Mouse (Mus musculus): ENCODE data around the gene Txndc11.

Gene Txndc11

DNA sequence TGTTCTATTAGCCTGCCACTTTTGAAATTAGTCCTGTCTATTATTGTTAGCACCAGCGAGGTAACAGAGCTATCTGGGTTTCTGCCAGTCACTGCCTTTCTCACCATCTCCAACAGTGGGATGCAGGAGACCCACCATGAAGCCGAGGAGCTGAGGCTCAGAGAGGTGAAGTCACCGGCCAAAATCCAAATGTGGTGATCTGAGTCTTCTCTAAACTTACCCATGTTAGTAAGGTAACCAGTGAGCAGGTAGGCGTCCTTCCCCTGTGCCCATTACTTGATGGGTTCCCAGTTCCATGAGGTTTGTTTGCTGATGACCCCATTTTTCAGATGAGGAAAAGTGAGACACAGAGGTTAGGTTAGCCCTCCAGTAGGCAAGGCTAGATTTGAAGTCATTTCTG is 70.1 kb downstream of the Txndc11 start:
- no peak for DNase-seq

DNA sequence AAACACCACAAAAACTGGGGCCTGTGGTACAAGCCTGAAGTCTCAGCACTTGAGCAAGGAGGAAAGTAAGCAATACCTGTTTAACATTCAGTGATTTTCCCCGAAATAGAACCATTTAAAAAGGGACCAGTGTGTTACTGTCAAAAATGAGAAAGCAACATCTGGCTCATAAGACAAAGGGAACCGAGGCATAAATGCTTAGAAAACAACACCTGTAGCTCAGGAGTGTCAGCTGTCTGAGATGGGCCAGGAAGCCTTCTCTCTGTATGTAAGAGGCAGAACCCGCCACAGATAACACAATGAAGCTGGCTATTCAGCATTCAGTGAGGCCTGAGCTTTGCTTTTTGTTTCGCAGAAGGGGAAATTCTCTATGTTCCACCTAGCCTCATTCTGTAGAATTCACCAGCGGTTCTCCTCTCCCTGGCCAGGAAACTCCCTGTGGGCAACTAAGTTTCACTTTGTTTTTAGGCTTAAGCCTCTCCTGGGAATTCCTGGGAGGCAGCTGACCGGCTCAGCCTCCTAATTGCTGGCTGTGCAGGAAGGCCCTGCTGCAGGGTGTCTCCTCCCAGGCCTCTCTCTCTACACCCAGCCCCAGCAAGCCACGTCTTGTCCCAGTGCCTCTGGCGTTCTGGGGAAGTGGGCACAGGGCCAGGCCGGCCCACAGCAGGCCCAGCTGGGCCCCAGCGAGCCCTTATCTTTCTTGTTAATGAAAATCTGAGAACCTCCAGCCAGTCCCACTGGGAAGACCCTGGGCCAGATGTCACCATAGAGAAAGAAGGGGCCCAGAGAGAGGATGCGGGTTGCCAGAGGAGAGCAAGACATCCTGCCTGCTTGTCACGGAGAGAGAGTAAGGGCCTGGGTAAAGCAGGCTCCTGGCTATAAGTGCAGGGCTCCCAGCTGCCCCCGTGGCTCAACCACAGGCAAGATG is 71.4 kb downstream of the Txndc11 start:
- DNase-seq = peak; percentile 50

DNA sequence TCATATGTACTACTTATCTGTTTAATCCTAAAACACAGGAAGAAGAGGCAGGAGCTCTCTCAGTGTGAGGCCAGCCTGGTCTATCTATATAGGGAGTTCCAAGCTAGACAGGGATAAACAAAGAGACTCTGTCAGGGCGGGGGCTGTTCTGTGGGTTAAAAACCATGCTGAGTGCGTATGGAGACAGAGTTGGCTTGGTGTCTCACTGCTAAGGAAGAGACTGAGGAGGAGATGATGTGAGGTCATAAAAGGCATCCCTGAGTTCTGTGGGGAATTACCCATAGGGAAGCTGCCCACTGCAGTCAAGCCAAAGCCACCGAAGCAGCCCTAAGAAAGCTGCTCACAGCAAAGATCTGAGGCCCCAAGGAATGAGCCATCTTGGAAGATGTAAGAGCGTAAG is 73.8 kb downstream of the Txndc11 start, which contains the start of gene Snn:
Snn (plus strand) TSS at position 301 of the 400 bp plus-strand sequence.
- DNase-seq = no peak

DNA sequence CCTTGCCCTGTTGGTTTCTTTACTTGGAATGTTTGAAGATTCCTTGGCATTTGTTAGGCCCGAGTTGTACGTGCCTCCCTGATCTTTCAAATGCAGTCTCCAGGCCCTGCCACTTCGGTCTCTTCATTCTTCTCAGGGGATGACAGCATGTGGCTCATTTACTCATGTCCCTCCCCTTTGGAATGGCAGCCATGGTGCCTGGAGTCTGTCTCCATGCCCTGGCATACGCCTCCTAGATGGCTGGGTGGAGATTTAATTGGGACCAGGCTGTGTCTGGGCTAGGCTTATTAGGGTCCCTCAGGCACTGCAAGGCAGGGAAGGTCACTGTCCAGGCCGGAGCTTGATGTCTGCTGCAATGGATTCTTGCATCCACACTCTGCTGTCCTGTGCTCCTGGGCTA is 78.5 kb downstream of the Txndc11 start:
- DNase-seq = no peak

DNA sequence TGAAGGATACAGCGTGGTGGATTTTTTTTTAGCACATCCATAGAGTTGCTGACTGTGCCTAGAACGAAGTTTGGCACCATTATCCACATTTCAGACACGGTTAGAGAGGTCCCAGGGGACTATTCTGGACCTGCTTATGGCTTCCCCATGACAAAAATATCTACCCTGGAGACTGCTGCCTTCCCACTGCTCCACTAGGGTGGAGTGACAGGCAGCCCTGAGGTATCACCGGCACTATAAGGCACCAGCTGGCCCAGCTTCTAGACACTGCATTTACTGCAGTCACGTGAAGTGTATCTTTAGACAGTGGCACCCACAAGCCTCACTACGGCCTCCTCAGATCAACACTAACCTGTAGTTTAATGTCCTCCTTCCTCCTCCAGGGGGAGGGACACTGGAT is 79.6 kb downstream of the Txndc11 start:
- no peak for DNase-seq

DNA sequence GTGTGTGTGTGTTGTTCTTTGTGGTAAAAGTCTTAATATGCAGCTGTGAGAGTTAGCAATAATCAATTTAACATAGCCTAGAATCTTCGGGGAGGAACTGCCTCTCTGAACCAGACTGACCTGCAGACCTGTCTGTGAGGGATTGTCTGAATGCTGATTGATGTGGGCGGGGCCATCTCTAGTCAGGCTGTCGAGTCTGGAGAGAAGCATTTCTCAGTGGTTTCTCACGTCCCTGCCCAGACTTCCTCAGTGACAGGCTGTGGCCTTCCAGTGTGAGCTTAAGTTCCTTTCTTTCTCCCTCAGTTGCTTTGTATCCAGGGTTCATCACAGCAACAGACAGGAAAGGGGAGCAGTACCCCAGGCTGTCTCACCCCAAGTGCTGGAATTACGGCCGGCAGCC is 80.0 kb downstream of the Txndc11 start:
- no peak for DNase-seq

DNA sequence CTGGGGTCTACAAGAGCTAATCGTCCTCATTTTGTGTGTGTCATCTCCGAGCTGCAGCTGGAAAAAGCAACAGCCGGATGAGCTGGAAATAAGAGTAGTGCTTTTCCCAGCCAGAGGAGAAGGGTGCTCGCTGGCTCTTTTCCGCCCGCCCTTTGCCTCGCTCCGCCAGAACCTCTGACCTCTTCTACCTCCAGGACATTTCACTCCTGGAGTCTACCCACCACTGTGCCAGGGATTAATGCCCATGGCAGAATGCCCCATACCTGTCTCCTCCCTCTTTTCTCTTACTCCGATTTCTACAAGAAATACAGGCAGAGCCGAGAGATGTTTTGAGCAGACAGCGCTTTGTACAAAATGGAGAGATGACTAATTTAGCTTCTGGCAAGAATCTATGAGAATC is 83.3 kb downstream of the Txndc11 start:
- no peak for DNase-seq

DNA sequence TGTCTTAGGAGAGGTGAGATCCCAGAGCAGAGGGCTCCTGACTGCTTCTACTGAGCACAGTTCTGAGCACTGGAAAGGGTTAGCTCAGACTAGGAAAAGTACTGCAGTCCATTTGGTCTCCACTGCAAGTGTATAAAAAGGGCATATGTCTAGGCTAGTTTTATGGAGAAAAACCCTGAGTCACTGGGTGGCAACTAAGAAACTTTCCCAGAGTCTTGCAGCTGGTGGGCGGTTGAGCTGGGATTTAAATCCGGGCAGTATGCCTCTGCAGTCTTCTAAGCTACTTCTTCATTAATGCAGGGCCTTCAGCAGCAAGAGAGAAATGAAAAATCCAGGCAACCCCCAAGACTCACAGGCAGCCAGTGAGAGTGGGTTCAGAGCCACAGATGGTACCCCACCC is 84.2 kb downstream of the Txndc11 start:
- no peak for DNase-seq

DNA sequence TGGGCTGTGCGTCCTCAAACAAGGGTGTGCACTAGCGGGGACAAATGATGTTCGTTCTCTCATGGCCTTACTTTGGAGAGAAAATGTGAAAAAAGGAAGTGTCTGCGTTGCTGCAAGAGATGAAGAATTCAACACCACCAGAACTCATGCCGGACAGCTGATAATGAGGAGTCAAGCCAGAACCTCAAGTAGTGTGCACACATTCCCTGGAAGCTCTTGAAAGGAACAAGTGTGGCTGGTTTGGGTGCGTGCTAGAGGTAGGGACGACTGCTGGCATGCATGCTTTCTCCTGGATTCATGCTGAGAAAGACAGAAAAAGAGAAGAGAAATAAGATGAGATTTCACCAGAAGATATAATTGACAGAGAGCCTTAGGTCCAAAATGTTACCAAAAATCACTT is 87.3 kb downstream of the Txndc11 start:
- DNase-seq = no peak

DNA sequence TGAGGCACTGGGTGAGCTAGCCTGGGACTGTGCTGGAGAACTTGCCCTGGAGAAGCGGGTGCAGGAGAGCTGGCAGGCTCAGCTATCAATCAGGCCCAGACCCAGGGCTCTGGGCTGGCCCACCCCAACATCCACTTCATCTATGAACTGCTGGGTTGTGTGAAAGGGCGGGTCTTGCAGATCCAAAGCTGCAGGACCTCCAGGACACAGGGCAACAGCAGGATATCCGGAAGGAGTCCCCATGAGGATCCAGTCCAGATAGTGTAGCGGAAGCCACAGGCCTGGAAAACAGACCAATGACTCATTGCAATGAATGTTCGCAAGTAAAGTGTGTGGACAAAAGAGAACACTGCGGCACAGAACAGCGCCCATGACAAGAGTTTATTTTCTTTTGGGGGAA is 88.0 kb downstream of the Txndc11 start:
- no peak for DNase-seq

DNA sequence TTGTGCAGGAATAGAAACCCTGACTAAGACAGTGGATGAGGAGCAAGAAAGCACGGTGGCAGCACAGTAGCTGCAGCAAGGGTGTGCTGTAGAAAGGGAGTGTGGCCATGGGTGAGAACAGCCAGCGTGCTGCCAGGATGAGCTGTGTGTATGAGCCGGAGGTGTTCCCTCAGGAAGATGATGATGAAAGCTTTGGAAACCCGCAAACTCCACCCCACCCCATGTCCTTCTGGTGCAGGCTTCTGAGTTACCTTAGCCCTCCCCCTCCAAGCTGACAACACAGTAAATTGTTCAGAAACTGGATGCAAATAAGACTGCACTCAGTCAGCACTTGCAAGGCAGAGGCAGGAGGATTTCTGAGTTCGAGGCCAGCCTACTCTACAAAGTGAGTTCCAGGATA is 91.2 kb downstream of the Txndc11 start:
- DNase-seq = no peak

DNA sequence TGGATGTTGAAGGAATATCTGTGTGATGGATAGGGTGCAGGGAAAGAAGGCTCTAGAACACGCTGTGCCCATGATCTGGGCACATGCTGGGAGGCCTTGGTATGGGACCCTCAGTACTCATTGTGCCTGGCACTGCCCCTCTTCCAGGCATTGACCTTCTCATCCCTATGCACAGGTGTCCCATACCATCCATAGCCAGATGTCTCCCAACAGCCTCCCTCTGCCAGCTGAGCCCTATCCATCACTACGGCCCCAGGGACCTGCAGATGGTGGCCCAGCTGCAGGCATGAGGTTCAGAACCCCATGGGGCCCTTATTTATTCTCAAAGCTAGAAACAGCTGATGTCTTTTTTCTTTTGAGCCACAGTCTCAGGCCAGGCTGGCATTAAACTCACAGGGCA is 93.8 kb downstream of the Txndc11 start:
- DNase-seq = no peak

DNA sequence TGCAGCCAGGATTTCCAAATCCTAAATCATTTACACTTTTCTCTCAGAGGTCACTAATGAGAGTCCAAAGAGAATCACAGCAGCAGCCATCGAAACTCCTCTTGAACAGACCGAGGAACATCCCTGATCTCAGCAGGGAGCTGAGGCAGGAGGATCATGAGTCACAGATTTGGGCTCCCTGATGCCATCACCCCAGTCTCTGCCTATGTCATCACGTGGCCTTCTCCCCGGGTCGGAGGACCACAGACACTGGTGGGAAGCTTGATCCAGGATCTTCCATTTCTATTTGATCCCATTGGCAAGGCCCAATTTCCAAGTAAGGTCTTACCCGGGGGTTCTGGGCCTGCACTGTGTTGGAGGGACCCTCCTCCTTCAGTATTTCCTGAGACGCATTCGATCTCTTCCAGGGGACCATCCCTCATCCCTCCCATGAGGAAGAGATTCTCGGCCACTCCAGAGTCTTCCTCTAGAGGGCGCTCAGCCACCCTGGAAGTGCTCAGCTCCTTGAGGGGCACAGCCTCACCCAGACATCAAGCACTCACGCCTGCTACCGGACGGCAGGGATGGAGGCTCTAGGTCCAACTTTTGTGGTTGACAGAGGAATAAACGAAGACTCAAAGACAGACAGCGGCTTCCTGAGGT is 98.5 kb downstream of the Txndc11 start:
- DNase-seq = peak; percentile 76

DNA sequence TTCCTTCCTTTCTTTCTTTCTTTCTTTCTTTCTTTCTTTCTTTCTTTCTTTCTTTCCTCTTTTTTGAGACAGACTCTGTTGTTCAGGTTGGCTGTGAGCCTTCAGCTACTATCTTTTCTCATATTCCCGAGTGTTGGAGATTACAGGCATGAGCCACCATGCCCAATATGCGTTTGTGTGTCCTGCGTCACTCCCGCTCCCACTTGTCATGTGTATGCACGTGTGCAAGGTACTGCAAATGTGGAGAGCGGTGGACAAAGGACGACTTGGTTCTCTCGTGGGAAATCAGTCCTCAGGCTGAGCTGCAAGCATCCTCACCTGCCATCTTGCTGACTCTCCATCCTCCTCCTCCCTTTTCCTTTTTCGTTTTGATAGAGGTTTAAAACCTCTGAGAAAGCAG is 99.2 kb downstream of the Txndc11 start:
- DNase-seq = no peak

DNA sequence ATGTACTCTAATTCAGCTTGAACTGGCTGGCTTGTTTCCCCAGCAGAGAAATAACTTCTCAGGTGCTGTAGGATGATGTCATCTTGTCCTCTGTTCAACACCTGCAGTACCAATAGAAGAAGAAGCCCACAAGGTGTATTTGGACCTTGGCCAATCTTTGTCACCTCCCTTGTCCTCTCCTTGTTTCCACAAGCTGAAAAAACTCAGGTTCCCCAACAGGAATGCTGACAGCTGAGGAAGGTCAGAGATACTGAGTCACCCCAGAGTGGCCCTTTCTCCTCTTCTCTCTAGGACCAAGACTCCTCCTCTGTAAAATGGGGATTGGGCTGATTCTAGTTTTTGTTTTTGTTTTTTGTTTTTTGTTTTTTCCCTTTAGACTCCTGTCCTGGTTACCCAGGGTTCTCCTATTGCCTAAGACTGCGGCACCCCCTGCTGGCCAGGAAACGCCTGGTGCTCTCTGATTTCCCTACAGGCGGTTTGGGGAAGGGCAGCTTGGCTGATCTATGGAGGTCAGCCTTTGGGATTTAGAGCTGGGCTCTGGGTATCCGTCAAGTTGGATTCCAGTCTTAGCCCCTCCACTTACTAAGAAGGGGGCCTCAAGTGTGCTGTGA is 100.2 kb downstream of the Txndc11 start:
- DNase-seq = peak; percentile 86

DNA sequence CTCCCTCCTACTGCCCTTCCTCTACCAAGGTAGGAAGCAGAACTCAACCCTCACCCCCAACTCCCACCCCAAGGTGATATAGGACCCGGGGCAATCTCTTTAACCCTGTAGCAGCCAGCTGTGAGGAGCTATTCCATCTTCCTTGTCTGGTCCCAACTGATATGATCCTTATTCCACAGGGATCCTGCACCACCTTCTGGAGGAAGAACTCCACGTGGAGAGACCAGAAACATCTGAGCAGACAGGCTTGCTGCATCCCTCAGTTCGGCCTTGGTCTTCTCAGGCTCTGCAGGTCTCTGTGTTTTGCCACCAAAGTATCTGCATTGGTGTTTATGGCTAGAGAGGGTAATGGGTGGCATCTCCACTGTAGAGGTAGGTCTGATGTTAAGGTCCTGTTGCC is 103.1 kb downstream of the Txndc11 start:
- no peak for DNase-seq

DNA sequence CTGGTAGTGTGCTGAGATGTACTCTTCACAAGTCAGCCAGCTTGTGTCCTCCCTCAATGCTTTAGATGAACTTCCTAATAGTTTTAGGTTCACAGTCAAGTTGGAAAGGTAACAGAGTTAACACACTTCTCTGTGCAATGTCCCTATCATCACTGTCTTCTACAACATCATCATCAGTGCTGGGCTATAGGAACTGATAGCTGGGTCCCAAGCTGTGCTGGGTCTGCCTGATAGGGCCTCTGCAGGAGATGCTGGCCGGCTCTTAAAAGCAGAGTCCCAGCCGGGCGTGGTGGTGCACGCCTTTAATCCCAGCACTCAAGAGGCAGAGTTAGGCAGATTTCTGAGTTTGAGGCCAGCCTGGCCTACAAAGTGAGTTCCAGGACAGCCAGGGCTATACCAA is 103.6 kb downstream of the Txndc11 start:
- DNase-seq = no peak

DNA sequence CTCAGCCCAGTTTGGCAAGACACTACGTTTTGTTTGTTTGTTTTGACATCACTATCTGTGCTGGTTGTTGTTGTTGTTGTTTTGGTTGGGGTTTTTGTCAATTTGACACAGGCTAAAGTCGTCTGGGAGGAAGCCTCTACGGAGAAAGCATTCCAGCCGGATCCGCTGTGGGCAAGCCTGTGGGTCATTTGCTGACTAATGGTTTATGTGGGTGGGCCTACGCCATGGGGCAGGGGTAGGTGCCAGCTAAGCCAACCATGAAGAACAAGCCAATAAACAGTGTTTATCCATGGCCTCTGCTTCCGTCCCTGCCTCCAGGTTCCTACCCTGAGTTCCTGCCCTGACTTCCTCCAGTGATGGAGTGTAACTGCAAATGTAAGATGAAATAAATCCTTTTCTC is 106.2 kb downstream of the Txndc11 start:
- no peak for DNase-seq

All from thymus, postnatal 25 days (tissue).